Mouse (Mus musculus) T-helper 2 cell (primary cell): ENCODE results near the gene Ccpg1os.

Experiments used
- in situ Hi-C: fragments of 300-600 bp; cut with MboI, MseI; formaldehyde crosslinking; loops from one replicate; pipeline ENCODE4 v1.15.1; 2025; ENCODE audit warnings: high pct_unique_total_duplicates

Ccpg1os gene

GRCm38 (mm10) chr9:72985250-72986220, at the start of gene Ccpg1os, which contains the start of gene Ccpg1:
Gene Ccpg1os, minus strand, starts transcription at chr9:72985382.
Gene Ccpg1, plus strand, starts transcription at chr9:72985429.
- in situ Hi-C loops: loop anchor here (10.0 kb wide), 1 partner anchor 109 kb away; no protein-coding TSS in a partner anchor

- in situ Hi-C loops: no loop called here
Measured at GRCm38 (mm10) chr9:73033406-73033805, 48.2 kb upstream of the Ccpg1os start.

DNA sequence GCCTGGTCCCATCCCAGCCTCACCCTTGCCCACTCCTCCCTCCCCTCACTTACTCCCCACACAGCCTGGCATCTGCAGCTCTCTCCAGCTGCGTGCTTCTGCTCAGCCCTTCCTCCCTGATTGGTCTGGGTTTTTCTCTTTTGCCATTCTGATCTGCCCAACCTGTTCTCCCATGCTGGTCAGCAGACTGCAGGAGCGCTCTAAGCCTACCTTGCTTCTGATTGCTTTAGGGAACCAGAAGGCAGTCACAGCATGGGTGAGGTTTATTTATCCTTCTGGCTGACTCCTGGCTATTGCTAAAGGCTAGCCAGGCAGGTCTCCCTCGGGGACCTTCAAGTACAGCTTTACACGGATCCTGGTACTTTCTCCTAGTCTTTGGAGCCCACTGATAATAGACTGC, 46.2 kb upstream of the Ccpg1os start:
- in situ Hi-C loops: no loop called here

DNA sequence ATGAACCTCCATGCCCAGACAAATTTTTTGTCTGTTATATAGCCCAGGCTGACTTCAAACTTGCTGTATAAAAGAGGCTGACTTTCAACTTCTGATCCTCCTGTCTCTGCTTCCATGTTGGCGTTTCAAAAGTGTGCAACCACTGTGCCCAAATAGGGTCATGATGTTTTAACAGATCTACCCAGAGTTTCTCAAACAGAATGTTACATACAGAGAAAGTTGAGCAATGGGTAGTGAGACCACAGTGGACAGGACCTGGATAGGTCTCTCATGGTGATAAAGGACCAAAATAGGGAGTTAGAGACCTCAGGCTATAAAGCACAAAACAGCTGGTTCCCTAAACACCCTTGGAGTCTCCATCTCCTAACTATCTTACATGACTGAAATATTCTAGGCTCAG, 45.3 kb upstream of the Ccpg1os start:
- in situ Hi-C loops: no loop called here

DNA sequence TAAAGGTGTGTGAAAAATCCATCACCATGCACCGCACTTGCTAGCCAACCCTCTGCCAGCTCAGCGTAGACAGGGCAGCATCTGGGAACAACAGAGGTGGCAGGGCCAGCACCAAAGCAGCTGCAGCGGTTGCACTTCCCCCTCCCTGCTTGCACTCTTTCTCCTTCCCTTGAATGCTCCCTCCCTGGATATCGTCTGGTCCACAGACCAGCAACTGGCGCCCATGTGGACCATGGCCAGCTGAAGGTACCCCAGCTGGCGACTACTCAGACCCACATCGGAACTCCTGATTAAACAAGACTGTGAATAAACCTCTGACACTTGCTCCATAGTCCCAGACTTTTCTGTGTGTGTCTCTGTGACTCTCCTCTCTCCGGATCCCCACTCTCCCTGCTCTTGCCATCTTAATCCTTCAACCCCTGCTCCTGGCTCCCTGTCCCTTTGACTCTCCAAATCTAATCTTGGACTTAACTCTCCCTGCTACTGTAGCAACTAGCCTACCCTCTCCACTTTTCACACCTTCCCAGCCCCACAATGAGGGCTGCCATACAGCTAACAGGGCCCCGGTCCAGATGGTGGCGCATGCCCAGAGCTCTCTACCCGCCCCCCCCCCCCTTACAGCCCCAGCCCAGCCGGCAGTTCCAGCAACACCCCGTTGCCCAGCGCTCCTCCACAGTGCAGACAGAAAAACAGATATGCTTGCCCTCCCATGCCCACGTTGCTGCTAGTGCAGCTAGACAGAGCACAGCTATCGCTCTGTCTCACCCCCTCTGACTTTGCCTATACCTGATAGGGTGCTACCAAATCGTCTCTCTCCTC, 40.8 kb upstream of the Ccpg1os start:
- in situ Hi-C loops: no loop called here

DNA sequence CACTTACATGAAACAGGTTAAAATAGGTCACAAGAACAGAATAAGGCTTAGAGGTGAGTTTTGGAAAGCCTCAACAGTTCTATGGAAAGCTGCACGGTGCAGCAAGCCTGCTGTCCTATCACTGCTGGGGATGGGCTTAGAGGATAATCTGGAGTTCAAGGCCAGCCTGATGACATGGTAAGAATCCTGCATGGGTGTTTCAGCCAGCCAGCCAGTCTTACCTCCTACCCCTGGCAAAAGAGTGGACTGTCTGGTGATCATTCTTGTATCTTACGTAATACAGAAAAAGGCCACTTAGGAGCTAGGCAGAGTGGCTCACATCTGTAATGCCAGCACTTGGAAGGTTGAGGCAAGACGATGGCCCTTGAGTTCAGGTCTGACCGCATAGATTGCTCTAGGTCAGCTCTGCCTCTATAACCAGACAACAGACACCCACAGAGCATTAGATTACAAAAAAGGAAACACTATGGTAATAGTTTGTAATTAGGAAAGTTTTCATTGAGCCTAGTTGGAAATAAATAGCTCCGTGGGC, 35.5 kb upstream of the Ccpg1os start:
- in situ Hi-C loops: no loop called here

GRCm38 (mm10) chr9:73019841-73020240, 34.7 kb upstream of the Ccpg1os start:
- in situ Hi-C loops: no loop called here

GRCm38 (mm10) chr9:73014724-73015123, 29.5 kb upstream of the Ccpg1os start:
- in situ Hi-C loops: no loop called here

DNA sequence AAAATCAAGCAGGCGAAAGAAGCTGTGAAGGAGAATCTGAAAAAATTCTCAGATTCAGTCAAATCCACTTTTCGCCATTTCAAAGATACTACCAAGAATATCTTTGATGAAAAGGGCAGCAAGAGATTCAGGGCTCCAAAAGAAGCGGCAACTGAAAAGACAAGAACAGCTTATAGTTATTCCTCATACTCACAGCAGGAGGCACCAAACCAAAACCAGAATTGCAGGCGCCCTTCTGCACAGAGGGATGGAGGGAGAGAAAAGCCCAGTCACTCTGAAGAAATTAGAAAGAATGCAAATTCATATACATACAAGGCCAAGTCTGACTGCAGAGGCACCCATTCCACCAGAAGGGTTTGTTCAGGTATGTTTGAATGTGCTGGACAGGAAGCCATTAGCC, 27.4 kb upstream of the Ccpg1os start:
- in situ Hi-C loops: no loop called here

DNA sequence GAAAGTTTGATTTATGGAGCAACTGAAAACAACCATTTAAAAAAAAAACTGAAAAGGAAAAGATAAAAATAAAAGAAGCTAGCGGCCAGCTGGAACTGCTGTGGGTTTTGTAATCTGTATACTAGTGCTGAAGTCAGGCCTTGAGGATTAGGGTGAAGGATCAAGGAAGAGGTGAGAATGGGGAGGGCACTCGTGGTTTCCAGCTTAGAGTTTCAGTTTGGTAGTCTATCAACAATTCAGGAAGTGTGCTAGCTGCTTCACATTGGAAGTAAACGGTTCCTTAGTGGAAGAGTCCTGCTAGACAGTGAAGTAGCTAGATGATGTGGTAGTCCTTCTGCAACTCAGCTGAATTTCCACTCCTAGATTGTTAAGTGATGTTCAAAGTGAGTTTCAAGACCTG, 23.2 kb upstream of the Ccpg1os start:
- in situ Hi-C loops: no loop called here

GRCm38 (mm10) chr9:73006175-73006574, 21.0 kb upstream of the Ccpg1os start:
- in situ Hi-C loops: no loop called here

GRCm38 (mm10) chr9:73005106-73005505, 19.9 kb upstream of the Ccpg1os start:
- in situ Hi-C loops: no loop called here

GRCm38 (mm10) chr9:73004076-73004475, 18.9 kb upstream of the Ccpg1os start:
- in situ Hi-C loops: no loop called here

- in situ Hi-C loops: no loop called here
Measured at GRCm38 (mm10) chr9:73002177-73002576, 17.0 kb upstream of the Ccpg1os start.

GRCm38 (mm10) chr9:73001314-73002011, 16.3 kb upstream of the Ccpg1os start:
- in situ Hi-C loops: no loop called here

- in situ Hi-C loops: no loop called here
Measured at GRCm38 (mm10) chr9:73000487-73000886, 15.3 kb upstream of the Ccpg1os start.

DNA sequence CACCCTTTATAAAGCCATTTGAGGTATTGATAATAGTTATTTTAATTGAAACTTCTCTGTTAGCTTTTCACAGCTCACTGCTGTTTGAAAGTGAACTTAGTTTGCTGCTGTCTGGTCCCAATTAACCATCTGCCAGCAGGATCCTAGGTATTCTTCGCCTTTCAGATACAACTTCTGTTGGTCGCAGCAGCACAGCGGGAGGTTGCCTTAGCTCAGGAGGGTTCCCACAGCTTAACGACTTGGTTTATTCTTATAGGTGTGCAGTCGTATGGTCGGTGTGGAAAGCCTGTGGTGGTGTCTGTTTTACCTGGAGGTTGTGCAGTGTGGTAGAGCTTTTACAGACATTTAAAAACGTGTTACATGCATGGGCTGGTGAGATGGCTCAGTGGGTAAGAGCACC, 11.6 kb upstream of the Ccpg1os start:
- in situ Hi-C loops: no loop called here

DNA sequence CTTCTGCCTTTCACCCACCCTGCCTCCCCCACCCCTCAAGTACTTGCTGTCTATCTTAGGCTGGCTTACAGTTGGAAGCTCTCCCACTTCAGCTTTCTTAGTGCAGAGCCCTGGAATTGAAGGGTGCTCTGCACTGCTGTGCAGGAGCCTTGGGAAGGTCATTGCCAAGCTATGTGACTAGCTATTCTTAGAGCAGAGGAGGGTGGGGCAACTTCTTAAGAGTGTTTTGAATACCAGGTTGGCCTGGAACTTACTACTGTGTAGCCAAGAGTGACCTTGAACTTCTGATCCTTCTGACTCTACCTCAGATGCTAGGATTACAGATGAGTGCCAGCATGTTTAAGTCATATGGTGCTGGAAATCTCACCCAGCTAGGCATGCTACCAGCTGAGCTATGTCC, 11.0 kb upstream of the Ccpg1os start:
- in situ Hi-C loops: no loop called here

GRCm38 (mm10) chr9:72992576-72992975, 7.4 kb upstream of the Ccpg1os start:
- in situ Hi-C loops: no loop called here

DNA sequence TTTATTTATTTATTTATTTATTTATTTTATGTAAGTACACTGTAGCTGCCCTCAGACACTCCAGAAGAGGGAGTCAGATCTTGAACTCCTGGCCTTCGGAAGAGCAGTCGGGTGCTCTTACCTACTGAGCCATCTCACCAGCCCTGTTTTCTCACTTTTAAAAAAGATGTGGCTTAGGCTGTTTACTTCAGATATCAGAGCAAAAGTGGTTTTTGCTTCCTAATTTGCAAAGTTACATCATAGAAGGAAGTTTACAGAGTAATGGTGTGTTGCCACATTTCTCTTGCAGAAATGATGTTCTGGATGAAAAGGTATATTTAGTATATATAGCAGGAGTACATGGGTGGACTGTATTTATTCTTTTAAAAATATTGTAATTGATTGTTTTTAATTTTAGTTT, 6.2 kb upstream of the Ccpg1os start:
- in situ Hi-C loops: no loop called here

- in situ Hi-C loops: loop anchor here (10.0 kb wide), 1 partner anchor 106 kb away; no protein-coding TSS in a partner anchor
Measured at GRCm38 (mm10) chr9:72988706-72989105, 3.5 kb upstream of the Ccpg1os start.
